Mouse (Mus musculus): Measurements from ENCODE around the gene Rbm4.

- TF ChIP-seq MAX (IDR thresholded peaks at IDR 0.05) (no peak), CTCF (IDR thresholded peaks at IDR 0.05; ENCODE audit: control insufficient read depth, insufficient read depth, insufficient read length) (no peak), FOSL1 (IDR thresholded peaks at IDR 0.05; ENCODE audit: insufficient read depth, low read length, poor library complexity, severe bottlenecking) (no peak), MYOD1 (IDR thresholded peaks at IDR 0.05; ENCODE audit: control insufficient read depth, insufficient read length, low read depth) (no peak), USF1 (IDR thresholded peaks at IDR 0.05; ENCODE audit: low read depth) (no peak), MYOG (IDR thresholded peaks at IDR 0.05; ENCODE audit: control insufficient read depth, extremely low read depth, insufficient read length) (no peak)
These were observed 45.9 kb downstream of the Rbm4 start for GRCm38 (mm10) chr19:4747631-4748312.

All from C2C12 (cell line).